Mouse (Mus musculus) embryonic facial prominence, embryonic 14.5 days (tissue): ENCODE measurements around the gene Rb1. TPM values are rescaled to one million over a fixed set of nuclear protein-coding genes. Genes with fewer than 3 reads are reported as not detected.

Source experiments
- ATAC-seq: fragments of 200-750 bp; cut with Nextera tagmentation; 2 replicates; pipeline ENCODE4 v1.8.0; 2017; ENCODE audit warnings: low read depth, moderate number of reproducible peaks, moderate TSS enrichment
- DNase-seq: peaks from one replicate; pipeline ENCODE4 v3.0.0-alpha.2; 2015; ENCODE audit warnings: low spot score
- H3K27ac ChIP-seq: fragments of 300-500 bp; sonication (generic); replicated peaks from 2 replicates; pipeline ENCODE4 v1.5.1; 2014; ENCODE audit warnings: low read depth, mild to moderate bottlenecking, low read length, moderate library complexity
- H3K27me3 ChIP-seq: fragments of 300-500 bp; sonication (generic); replicated peaks from 2 replicates; pipeline ENCODE4 v1.6.1; 2014; ENCODE audit warnings: low read length; ENCODE audit not compliant: control insufficient read depth, insufficient read depth
- H3K36me3 ChIP-seq: fragments of 300-500 bp; sonication (generic); 2 replicates; pipeline ENCODE4 v1.6.1; 2014; ENCODE audit warnings: low read length, mixed read lengths; ENCODE audit not compliant: control insufficient read depth, insufficient read depth
- H3K4me1 ChIP-seq: fragments of 300-500 bp; sonication (generic); 2 replicates; pipeline ENCODE4 v1.6.1; 2014; ENCODE audit warnings: antibody characterized with exemption, low read length; ENCODE audit not compliant: control insufficient read depth, insufficient read depth
- H3K4me2 ChIP-seq: fragments of 300-500 bp; sonication (generic); 2 replicates; pipeline ENCODE4 v1.6.1; 2014; ENCODE audit warnings: low read depth, mild to moderate bottlenecking, low read length, moderate library complexity, mixed read lengths
- H3K4me3 ChIP-seq: fragments of 300-500 bp; sonication (generic); 2 replicates; pipeline ENCODE4 v1.5.1; 2014; ENCODE audit warnings: low read depth, mild to moderate bottlenecking, low read length
- H3K9ac ChIP-seq: fragments of 300-500 bp; sonication (generic); 2 replicates; pipeline ENCODE4 v1.6.1; 2014; ENCODE audit warnings: low read depth, mild to moderate bottlenecking, low read length, moderate library complexity, mixed read lengths
- H3K9me3 ChIP-seq: fragments of 300-500 bp; sonication (generic); 2 replicates; pipeline ENCODE4 v1.6.1; 2016; ENCODE audit warnings: low read length; ENCODE audit not compliant: control insufficient read depth
- WGBS: fragments of 180-500 bp; shearing (Covaris S2); extraction: QIAGEN DNeasy Blood & Tissue Kit; methylation state at CpG from one replicate; pipeline ENCODE4 v1.1.7; 2014; 5-methylcytosine and 5-hydroxymethylcytosine counted together
- microRNA counts: library from miRNA; unstranded; fragments of <30 nt; microRNA quantifications from one replicate; lab custom pipeline; 2017
- microRNA-seq: library from miRNA; unstranded; fragments of <30 nt; microRNA quantifications from one replicate; pipeline ENCODE4, GENCODE M21; 2016; ENCODE audit warnings: borderline number of aligned reads
- polyA plus RNA-seq: library from polyadenylated mRNA; unstranded; fragments of >200 nt; fragmentation: Nextera tagmentation; extraction: Ambion mirVana; gene quantifications from 2 replicates; pipeline ENCODE4 v1.2.1, GENCODE M21; 2014

The Rb1 gene
- polyA plus RNA-seq, 1 experiment from 2014 or later: 30.1 TPM

DNA sequence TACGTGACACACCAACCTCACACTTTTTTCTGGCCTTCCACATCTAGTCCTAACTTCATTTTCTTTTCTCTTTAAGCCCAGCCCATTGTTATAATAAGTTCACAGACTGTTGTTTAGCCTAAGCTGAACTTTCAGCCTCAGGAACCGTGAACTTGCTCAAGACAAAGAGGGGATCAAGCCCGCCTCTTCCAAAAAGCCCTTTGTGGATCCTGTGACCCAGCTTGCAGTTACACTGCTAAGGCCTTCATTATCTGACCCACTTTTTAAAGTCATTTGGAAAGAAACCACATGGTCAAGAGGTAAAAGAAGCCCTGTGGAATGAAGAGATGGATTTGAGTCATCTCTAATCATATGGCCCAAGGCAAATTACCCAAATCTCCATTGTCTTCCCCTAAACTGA is 183.8 kb downstream of the Rb1 start:
- H3K27me3 ChIP-seq: no peaks in the 10 kb centered on the region
- H3K9ac ChIP-seq: no peak overlapping the region
- no peak for DNase-seq
- ATAC-seq: no peak
- no peak overlapping the region for H3K4me3 ChIP-seq
- H3K27ac ChIP-seq: peak overlapping the region; percentile 98
- 75% methylated on average over 3 of the region's 3 CpGs for WGBS
- H3K4me2 ChIP-seq: peak overlapping the region; percentile 91; the same call in 1 of the 2 replicates
- H3K9me3 ChIP-seq: 0 out of 2 replicates have a peak, but pooled peaks cover 3% of the 10 kb centered on the region
- peaks cover 12% of the 10 kb centered on the region for H3K4me1 ChIP-seq
- peaks cover 14% of the 10 kb centered on the region; the same call in 1 of the 2 replicates for H3K36me3 ChIP-seq

DNA sequence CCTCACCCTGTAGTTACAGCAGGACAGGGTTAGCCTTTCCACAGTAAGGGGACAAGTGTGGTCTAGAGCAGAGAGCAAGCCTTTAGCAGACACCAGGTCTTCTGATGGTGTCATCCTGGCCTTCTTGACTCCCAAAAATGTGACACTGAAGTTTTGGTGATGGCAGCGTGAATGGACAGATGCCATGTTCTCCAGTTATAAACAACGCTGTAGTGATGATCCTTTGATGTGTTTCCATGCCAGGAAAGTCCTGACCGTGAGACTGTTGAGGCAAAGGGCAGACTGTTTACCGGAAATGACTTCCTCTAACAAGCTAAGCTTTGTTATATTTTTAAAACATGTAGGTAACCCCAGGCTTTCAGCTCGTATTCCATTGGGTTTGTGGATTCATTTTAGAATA is 185.8 kb downstream of the Rb1 start:
- WGBS: 43% methylated on average over 5 of the region's 5 CpGs
- H3K4me3 ChIP-seq: no peak overlapping the region
- no peak overlapping the region for H3K4me2 ChIP-seq
- no peaks in the 10 kb centered on the region for H3K9me3 ChIP-seq
- DNase-seq (no peak), ATAC-seq (no peak)
- H3K27me3 ChIP-seq: no peaks in the 10 kb centered on the region
- H3K4me1 ChIP-seq: peaks cover 12% of the 10 kb centered on the region
- no peak overlapping the region for H3K27ac ChIP-seq
- no peaks in the 10 kb centered on the region for H3K36me3 ChIP-seq
- no peak overlapping the region for H3K9ac ChIP-seq

DNA sequence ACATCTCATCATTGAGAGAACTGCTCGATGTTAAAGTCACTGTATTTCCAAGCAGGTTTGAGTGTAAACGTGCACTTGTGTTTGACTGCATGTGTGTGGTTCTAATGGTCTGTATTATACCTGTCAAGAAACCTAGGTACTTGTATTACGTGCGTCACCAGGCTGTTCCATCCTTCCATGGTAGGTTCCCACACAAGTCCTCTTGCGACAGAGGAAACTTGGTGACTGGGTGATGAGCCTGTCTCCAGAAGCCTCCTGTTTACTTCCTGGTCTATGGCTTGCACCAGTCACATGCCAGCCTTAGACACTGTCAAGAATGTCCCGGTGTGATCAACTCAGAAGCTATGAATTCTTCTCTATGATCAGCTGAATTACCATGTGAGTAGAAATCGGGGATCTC is 187.1 kb downstream of the Rb1 start:
- Histone ChIP-seq H3K9ac (no peak overlapping the region), H3K4me1 (0 out of 2 replicates have a peak, but pooled peaks cover 4% of the 10 kb centered on the region), H3K36me3 (no peaks in the 10 kb centered on the region), H3K4me2 (no peak overlapping the region), H3K27me3 (no peaks in the 10 kb centered on the region), H3K4me3 (no peak overlapping the region), H3K9me3 (no peaks in the 10 kb centered on the region), H3K27ac (no peak overlapping the region)
- ATAC-seq (no peak), DNase-seq (no peak)
- 96% methylated on average over 7 of the region's 7 CpGs for WGBS

DNA sequence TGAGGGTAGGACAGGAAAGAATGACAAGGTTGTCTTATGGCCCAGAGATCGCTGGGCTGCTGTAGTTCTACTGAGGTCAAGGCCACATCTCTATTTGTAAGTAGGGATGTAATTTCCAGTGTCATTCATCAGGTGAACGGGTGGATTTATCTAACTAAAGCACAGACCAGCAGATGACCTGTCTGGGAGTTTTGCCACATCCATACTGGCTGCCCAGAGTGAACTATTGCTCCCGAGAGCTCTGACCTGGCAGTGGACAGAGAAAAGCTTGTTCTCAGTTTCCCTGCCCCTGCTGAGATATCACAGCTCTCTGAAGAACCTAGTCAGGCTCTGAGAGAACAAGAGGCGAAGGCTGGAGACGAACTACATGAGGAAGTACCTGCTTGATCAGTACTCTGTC is 188.4 kb downstream of the Rb1 start:
- ATAC-seq: no peak
- 70% methylated on average over 5 of the region's 5 CpGs for WGBS
- no peak for DNase-seq

More for the DNA sequence above, 188.4 kb downstream of the Rb1 start:
- no peaks in the 10 kb centered on the region for H3K27me3 ChIP-seq
- no peaks in the 10 kb centered on the region for H3K36me3 ChIP-seq
- H3K9ac ChIP-seq: no peak overlapping the region
- 0 out of 2 replicates have a peak, but pooled peaks cover 2% of the 10 kb centered on the region for H3K4me1 ChIP-seq
- H3K4me2 ChIP-seq: no peak overlapping the region
- H3K4me3 ChIP-seq: no peak overlapping the region
- no peak overlapping the region for H3K27ac ChIP-seq
- no peaks in the 10 kb centered on the region for H3K9me3 ChIP-seq

MicroRNAs encoded within 50 kb of the gene (microRNA counts, 519-probe panel; counts per million panel counts)
- microRNA mmu-miR-687 (lab: Ali Mortazavi, UCI): 19.3 counts per million

Small RNA genes lying within 50 kb of the gene (microRNA-seq; reads per million reads assigned to microRNA genes)
- not detected for gene Mir687

Other genes starting within 250 kb of the Rb1 start
- 86.4 and 95.1 TPM in 2 replicates for gene Rcbtb2, start 202.8 kb downstream of the Rb1 start, polyA plus RNA-seq
- 11.3 and 11.5 TPM in 2 replicates for gene Lpar6, start 87.9 kb downstream of the Rb1 start, polyA plus RNA-seq
- 936 and 968 TPM in 2 replicates for gene Itm2b, start 59.5 kb upstream of the Rb1 start, polyA plus RNA-seq
- gene Med4, start 184.2 kb upstream of the Rb1 start, polyA plus RNA-seq: 72.9 and 73.5 TPM in 2 replicates
- 121 and 127 TPM in 2 replicates for gene Sucla2, start 199.5 kb upstream of the Rb1 start, polyA plus RNA-seq
- gene Nudt15, start 222.4 kb upstream of the Rb1 start, polyA plus RNA-seq: 5.4 and 5.5 TPM in 2 replicates